Mouse (Mus musculus) stomach, embryonic 14.5 days (tissue): ENCODE measurements around the gene Ankrd37. TPM values are rescaled to one million over a fixed set of nuclear protein-coding genes. Genes with fewer than 3 reads are reported as not detected.

Source experiments
- ATAC-seq: fragments of 200-750 bp; cut with Nextera tagmentation; 2 replicates; pipeline ENCODE4 v1.8.0; 2017; ENCODE audit warnings: low read depth, moderate TSS enrichment; ENCODE audit not compliant: insufficient number of reproducible peaks, insufficient read depth, low FRiP score
- H3K27ac ChIP-seq: fragments of 300-500 bp; sonication (generic); 2 replicates; pipeline ENCODE4 v1.5.1; 2014; ENCODE audit warnings: mild to moderate bottlenecking, low read length, moderate library complexity, mixed read lengths
- H3K27me3 ChIP-seq: fragments of 300-500 bp; sonication (generic); 2 replicates; pipeline ENCODE4 v1.6.1; 2014; ENCODE audit warnings: low read length, control low read depth, mixed read lengths; ENCODE audit not compliant: control insufficient read depth, insufficient read depth
- H3K36me3 ChIP-seq: fragments of 300-500 bp; sonication (generic); 2 replicates; pipeline ENCODE4 v1.6.1; 2014; ENCODE audit warnings: mild to moderate bottlenecking, control low read depth, low read length, moderate library complexity, mixed read lengths; ENCODE audit not compliant: control insufficient read depth, insufficient read depth
- H3K4me1 ChIP-seq: fragments of 300-500 bp; sonication (generic); 2 replicates; pipeline ENCODE4 v1.6.1; 2014; ENCODE audit warnings: low read length, control low read depth, mixed read lengths; ENCODE audit not compliant: control insufficient read depth, insufficient read depth
- H3K4me2 ChIP-seq: fragments of 300-500 bp; sonication (generic); replicated peaks from 2 replicates; pipeline ENCODE4 v1.6.1; 2014; ENCODE audit warnings: low read depth, low read length, control low read depth
- H3K4me3 ChIP-seq: fragments of 300-500 bp; sonication (generic); 2 replicates; pipeline ENCODE4 v1.5.1; 2014; ENCODE audit warnings: low read depth, low read length, control low read depth
- H3K9ac ChIP-seq: fragments of 300-500 bp; sonication (generic); replicated peaks from 2 replicates; pipeline ENCODE4 v1.6.1; 2014; ENCODE audit warnings: low read depth, mild to moderate bottlenecking, control low read depth, low read length, moderate library complexity, mixed read lengths
- H3K9me3 ChIP-seq: fragments of 300-500 bp; sonication (generic); 2 replicates; pipeline ENCODE4 v1.6.1; 2016; ENCODE audit warnings: low read depth, low read length, control low read depth; ENCODE audit not compliant: control insufficient read depth
- WGBS: fragments of 180-500 bp; shearing (Covaris S2); extraction: QIAGEN DNeasy Blood & Tissue Kit; methylation state at CpG from one replicate; pipeline ENCODE4 v1.1.7; 2014; 5-methylcytosine and 5-hydroxymethylcytosine counted together
- polyA plus RNA-seq: library from polyadenylated mRNA; unstranded; fragments of >200 nt; fragmentation: Nextera tagmentation; extraction: Ambion mirVana; gene quantifications from 2 replicates; pipeline ENCODE4 v1.2.1, GENCODE M21; 2014

Ankrd37 gene
- polyA plus RNA-seq, 1 experiment from 2014 or later = 24.2 TPM

DNA sequence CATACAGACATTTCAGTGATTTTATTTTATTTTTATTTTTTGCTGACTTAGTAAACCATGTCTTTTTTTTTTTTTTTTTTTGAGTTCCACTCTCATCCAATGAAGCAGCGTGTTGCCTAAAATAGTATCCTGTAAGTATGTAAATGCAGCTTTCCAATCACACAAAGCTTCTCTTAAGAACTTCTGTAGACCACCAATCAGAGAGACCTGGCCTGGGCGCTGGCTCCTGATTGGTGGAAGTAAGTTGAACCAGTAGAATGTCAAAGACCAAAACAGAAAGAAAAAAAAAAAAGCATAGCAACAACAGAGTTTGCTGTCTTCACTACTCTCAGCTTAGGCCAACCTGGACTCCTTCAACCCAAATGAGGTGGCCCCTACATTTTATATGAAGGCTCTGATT lies 4.8 kb upstream of the Ankrd37 start:
- 0 out of 2 replicates have a peak overlapping the region, but pooled peaks have one; percentile 14 for H3K9ac ChIP-seq
- H3K27me3 ChIP-seq = no peaks in the 10 kb centered on the region
- 63% methylated on average over 2 of the region's 2 CpGs for WGBS
- H3K4me1 ChIP-seq = 0 out of 2 replicates have a peak, but pooled peaks cover 7% of the 10 kb centered on the region
- H3K9me3 ChIP-seq = no peaks in the 10 kb centered on the region
- peak overlapping the region; percentile 30 for H3K4me2 ChIP-seq
- H3K4me3 ChIP-seq = no peak overlapping the region
- no peak overlapping the region for H3K27ac ChIP-seq
- no peaks in the 10 kb centered on the region for H3K36me3 ChIP-seq
- no peak for ATAC-seq

DNA sequence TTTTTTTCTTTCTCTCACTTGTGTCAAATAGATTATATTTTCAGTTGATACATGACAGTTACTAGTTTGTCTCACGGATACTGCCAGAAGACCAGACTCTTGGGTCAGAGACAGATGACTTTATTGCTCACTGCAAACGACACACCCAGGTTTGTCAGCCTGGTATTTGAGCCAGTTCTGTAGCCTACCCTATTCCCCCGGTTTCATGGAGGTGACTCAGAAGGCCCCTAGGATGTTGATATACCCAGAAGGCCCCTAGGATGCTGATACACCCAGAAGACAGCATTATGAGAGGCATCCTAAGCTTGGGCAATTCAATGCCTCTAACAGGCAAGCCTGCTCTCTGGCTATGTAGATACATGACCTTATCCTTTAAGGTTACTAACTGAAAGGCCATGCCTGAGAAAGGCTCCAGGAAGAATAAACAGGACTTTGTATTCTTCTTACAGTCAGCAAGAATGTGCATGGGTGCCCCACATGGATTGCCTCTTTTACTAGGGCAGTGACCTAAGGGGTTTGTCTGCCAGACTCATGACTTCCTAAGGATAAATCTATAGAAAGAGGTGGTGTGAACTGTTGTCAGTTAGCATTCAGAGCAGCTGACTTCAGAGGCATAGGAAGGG lies 1.7 kb upstream of the Ankrd37 start:
- no peaks in the 10 kb centered on the region for H3K9me3 ChIP-seq
- ATAC-seq = no peak
- no peak overlapping the region for H3K27ac ChIP-seq
- no peak overlapping the region for H3K4me2 ChIP-seq
- no peak overlapping the region for H3K4me3 ChIP-seq
- H3K9ac ChIP-seq = no peak overlapping the region
- H3K4me1 ChIP-seq = 0 out of 2 replicates have a peak, but pooled peaks cover 7% of the 10 kb centered on the region
- 32% methylated on average over 3 of the region's 3 CpGs for WGBS
- no peaks in the 10 kb centered on the region for H3K36me3 ChIP-seq
- H3K27me3 ChIP-seq = no peaks in the 10 kb centered on the region

DNA sequence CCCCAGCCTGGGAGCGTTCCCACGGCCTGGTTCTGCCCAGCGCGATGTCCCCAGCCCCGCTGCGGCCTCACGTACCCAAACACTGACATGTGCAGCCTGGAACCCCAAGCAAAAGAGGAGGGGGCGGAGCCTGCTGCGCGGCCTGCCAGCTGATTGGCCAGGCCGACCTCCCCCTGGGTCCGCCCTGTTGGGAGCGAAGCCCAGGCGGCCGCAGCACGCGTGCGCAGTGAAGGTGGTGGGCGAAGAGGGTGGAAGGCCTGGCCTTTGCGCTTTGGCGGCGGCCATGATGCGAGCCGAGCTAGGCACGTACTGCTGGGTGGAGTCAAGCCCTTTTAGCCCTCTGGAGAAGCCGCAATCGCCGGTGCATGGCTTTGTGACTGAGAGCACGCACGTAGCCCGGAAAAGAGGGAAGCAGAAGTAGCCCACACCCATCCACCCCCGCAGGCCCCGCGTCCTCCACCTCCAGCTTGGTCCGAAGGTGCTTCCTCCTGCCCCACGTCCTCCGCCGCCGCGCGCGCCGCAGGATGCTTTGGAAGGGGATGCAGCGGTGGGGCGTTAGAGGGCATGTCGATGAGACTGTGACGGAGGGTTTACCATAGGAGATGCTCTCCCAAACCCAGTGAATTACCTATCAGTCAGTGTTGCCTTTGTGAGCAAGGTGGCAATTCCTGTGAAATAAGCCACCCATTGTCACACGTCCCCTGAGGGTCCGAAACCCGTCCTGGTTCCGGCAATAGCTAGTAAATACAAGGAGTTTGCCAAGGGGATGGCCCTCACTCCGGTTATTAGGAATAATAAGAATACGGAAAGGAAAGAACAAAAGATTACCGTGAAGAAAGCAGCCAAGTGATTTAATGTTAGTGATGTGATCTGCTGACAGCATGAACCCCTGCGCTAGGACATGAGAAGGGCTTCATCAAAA lies 5.5 kb downstream of the Ankrd37 start:
- no peaks in the 10 kb centered on the region for H3K9me3 ChIP-seq
- H3K4me1 ChIP-seq = peaks cover 4% of the 10 kb centered on the region; the same call in 1 of the 2 replicates
- peak; percentile 99 for ATAC-seq
- no peaks in the 10 kb centered on the region for H3K27me3 ChIP-seq
- H3K9ac ChIP-seq = peak overlapping the region; percentile 55
- 6% methylated on average over 55 of the region's 55 CpGs for WGBS
- H3K4me3 ChIP-seq = peak overlapping the region; percentile 46
- H3K36me3 ChIP-seq = peaks cover 7% of the 10 kb centered on the region; the same call in 1 of the 2 replicates
- H3K4me2 ChIP-seq = peak overlapping the region; percentile 70
- peak overlapping the region; percentile 95 for H3K27ac ChIP-seq

DNA sequence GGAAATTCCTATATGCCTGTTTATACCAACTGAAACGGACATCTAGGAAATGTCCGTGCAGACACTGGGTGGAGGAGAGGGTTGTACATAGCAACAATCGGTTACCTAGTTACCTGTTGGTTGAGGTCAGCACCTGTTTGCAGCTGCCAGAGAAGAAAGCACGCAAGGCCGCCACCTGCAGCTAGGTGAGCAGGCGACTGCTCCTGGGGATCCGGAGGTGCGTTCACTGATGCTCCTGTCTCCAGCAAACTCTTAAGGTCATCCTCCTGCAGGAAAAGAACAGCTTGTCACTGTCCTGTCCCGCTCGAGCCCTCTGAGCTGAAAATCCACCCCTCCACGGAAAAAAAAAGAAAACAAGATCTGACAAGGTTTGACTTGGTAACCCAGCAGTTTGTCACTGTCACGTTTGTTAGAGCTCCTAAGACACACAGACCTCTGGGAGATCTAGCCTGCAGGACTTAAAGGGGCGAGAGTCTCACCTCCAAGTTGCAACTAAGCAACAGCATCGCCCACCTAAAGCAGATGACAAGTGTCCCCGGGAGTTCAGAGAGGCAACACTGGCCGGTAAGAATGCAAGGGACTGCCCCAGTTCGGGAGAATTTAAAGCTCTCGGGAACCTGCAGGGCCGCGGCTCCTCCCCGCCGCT lies 6.2 kb downstream of the Ankrd37 start, which contains the start of gene Lrp2bp:
TSS of gene Lrp2bp (plus strand) at position 166 of the 646 bp plus-strand sequence.
- Histone ChIP-seq H3K9me3 (no peaks in the 10 kb centered on the region), H3K27me3 (no peaks in the 10 kb centered on the region), H3K27ac (peak within 1 kb of the TSS; percentile 95), H3K4me1 (peaks cover 4% of the 10 kb centered on the region; the same call in 1 of the 2 replicates), H3K4me2 (peak within 1 kb of the TSS; percentile 70), H3K36me3 (peaks cover 7% of the 10 kb centered on the region; the same call in 1 of the 2 replicates), H3K9ac (peak within 1 kb of the TSS; percentile 55), H3K4me3 (peak within 1 kb of the TSS; percentile 46)
- peak; percentile 17; the same call in 1 of the 2 replicates for ATAC-seq
- WGBS = 2% methylated on average over 22 of the region's 22 CpGs

DNA sequence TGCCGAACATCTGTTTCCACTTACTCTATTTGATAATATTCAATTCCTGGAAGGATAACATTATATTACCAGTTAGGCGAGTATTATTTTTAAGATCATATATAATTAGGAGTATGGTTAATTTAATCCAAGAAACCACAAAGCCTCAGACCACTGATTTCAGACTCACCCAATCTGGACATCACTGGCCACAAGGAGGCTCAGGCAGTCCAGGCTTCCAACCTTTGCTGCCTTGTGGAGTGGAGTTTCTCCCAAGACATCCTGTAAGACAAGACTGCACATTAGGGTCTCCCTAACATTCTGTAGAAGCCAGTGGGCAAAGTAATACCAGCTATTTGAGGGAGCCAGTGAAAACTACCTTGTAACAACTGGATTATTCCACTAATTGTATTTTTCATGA lies 7.3 kb downstream of the Ankrd37 start:
- no peak for ATAC-seq
- H3K27me3 ChIP-seq = no peaks in the 10 kb centered on the region
- H3K4me1 ChIP-seq = peaks cover 4% of the 10 kb centered on the region; the same call in 1 of the 2 replicates
- peaks cover 12% of the 10 kb centered on the region; the same call in 1 of the 2 replicates for H3K36me3 ChIP-seq
- no peak overlapping the region for H3K9ac ChIP-seq
- no peak overlapping the region for H3K27ac ChIP-seq
- peak overlapping the region; percentile 70 for H3K4me2 ChIP-seq
- 74% methylated on average over 2 of the region's 2 CpGs for WGBS
- 0 out of 2 replicates have a peak overlapping the region, but pooled peaks have one; percentile 46 for H3K4me3 ChIP-seq
- no peaks in the 10 kb centered on the region for H3K9me3 ChIP-seq

DNA sequence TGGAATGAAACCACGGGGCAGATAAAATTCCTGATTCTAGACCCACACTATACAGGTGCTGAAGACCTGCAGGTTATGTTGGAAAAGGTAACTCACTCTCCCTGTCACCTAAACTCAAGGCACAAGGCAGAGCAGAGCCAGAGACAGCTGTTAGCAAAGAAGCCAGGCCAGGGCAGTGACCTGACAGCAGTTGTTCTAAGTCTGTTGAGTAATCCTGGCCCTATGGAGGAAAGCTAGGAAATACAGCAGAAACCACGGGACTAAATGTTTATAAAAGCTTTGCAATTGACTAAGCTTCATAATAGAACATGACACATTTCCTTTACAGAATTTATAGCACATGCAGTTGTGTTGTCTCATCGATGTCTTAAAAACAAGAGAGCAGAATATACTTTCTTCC lies 9.9 kb downstream of the Ankrd37 start:
- Histone ChIP-seq H3K4me1 (peaks cover 4% of the 10 kb centered on the region; the same call in 1 of the 2 replicates), H3K4me3 (no peak overlapping the region), H3K4me2 (no peak overlapping the region), H3K9me3 (no peaks in the 10 kb centered on the region), H3K27ac (no peak overlapping the region), H3K9ac (no peak overlapping the region), H3K36me3 (peaks cover 17% of the 10 kb centered on the region), H3K27me3 (no peaks in the 10 kb centered on the region)
- no peak for ATAC-seq
- 77% methylated on average over 3 of the region's 3 CpGs for WGBS

DNA sequence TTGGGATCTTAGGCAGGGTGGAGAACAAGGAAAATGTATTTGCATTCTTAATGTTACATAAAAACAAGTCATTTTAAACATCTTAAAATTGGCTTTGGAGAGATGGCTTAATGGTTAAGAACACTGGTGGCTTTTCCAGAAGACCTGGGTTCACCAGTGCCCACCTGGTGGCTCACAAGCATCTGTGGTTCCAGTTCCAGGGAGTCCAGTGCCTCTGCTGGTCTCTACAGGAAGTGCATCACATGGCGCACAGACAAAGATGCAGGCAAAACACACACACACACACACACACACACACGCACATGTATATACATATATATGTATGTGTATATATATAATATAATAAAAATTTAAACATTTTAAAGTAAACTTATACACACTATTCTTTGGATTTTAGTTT lies 11.4 kb downstream of the Ankrd37 start:
- no peak overlapping the region for H3K4me2 ChIP-seq
- no peaks in the 10 kb centered on the region for H3K9me3 ChIP-seq
- peaks cover 1% of the 10 kb centered on the region; the same call in 1 of the 2 replicates for H3K4me1 ChIP-seq
- H3K36me3 ChIP-seq = peaks cover 21% of the 10 kb centered on the region
- no peaks in the 10 kb centered on the region for H3K27me3 ChIP-seq
- H3K4me3 ChIP-seq = no peak overlapping the region
- WGBS = 95% methylated on average over 2 of the region's 2 CpGs
- no peak overlapping the region for H3K27ac ChIP-seq
- H3K9ac ChIP-seq = no peak overlapping the region
- ATAC-seq = no peak
